Mouse (Mus musculus): ENCODE measurements around the gene Chil3. TPM values are rescaled to one million over a fixed set of nuclear protein-coding genes. Genes with fewer than 3 reads are reported as not detected.
"Not testable (repeated sequence)": the region's sequence is repeated elsewhere in the genome, so short reads cannot be mapped to it uniquely, and the experiment has no call there.

Gene Chil3
- not detected in 2 replicates for polyA plus RNA-seq (2014; fragmentation: Nextera tagmentation; extraction: Ambion mirVana)

GRCm38 (mm10) chr3:106167464-106167863, at the start of gene Chil3:
Gene Chil3, minus strand, starts transcription at chr3:106167564.
- Histone ChIP-seq H3K9ac (replicated peaks; ENCODE audit: low read length) (no peak within 1 kb of the TSS), H3K36me3 (replicated peaks; ENCODE audit: control insufficient read depth, insufficient read depth, low read depth, low read length) (no peaks in the 10 kb centered on the region), H3K4me1 (ENCODE audit: control insufficient read depth, insufficient read depth, low read length) (no peaks in the 10 kb centered on the region), H3K27me3 (ENCODE audit: control insufficient read depth, insufficient read depth, low read length) (no peaks in the 10 kb centered on the region), H3K9me3 (replicated peaks; ENCODE audit: control insufficient read depth, low read length) (no peaks in the 10 kb centered on the region; the same call in 1 of the 2 replicates), H3K4me3 (ENCODE audit: low read depth, low read length) (no peak within 1 kb of the TSS), H3K4me2 (ENCODE audit: low read depth, low read length) (no peak within 1 kb of the TSS), H3K27ac (replicated peaks; ENCODE audit: low read depth, low read length) (no peak within 1 kb of the TSS)
- ATAC-seq (replicated peaks; ENCODE audit: insufficient number of reproducible peaks, low FRiP score, low TSS enrichment, low read depth), result no peak
- WGBS, result 83% methylated on average over 3 of the region's 3 CpGs
- DNase-seq (ENCODE audit: low spot score), result no peak

- H3K36me3 ChIP-seq (replicated peaks; ENCODE audit: control insufficient read depth, insufficient read depth, low read depth, low read length); H3K9me3 ChIP-seq (replicated peaks; ENCODE audit: control insufficient read depth, low read length); H3K4me1 ChIP-seq (ENCODE audit: control insufficient read depth, insufficient read depth, low read length); DNase-seq (ENCODE audit: low spot score); ATAC-seq (replicated peaks; ENCODE audit: insufficient number of reproducible peaks, low FRiP score, low TSS enrichment, low read depth); H3K9ac ChIP-seq (replicated peaks; ENCODE audit: low read length); H3K27me3 ChIP-seq (ENCODE audit: control insufficient read depth, insufficient read depth, low read length); H3K27ac ChIP-seq (replicated peaks; ENCODE audit: low read depth, low read length); H3K4me3 ChIP-seq (ENCODE audit: low read depth, low read length); H3K4me2 ChIP-seq (ENCODE audit: low read depth, low read length): not testable (repeated sequence)
- 65% methylated on average over 1 of the region's 1 CpGs for WGBS
Measured at GRCm38 (mm10) chr3:106198030-106198429, 30.7 kb upstream of the Chil3 start.

- not testable (repeated sequence) for H3K4me1 ChIP-seq (ENCODE audit: control insufficient read depth, insufficient read depth, low read length); H3K9me3 ChIP-seq (replicated peaks; ENCODE audit: control insufficient read depth, low read length); H3K27ac ChIP-seq (replicated peaks; ENCODE audit: low read depth, low read length); DNase-seq (ENCODE audit: low spot score); H3K27me3 ChIP-seq (ENCODE audit: control insufficient read depth, insufficient read depth, low read length); H3K9ac ChIP-seq (replicated peaks; ENCODE audit: low read length); H3K36me3 ChIP-seq (replicated peaks; ENCODE audit: control insufficient read depth, insufficient read depth, low read depth, low read length); H3K4me2 ChIP-seq (ENCODE audit: low read depth, low read length); H3K4me3 ChIP-seq (ENCODE audit: low read depth, low read length); ATAC-seq (replicated peaks; ENCODE audit: insufficient number of reproducible peaks, low FRiP score, low TSS enrichment, low read depth)
- WGBS, result 77% methylated on average over 2 of the region's 2 CpGs
Measured at GRCm38 (mm10) chr3:106197246-106197645, 29.9 kb upstream of the Chil3 start.

GRCm38 (mm10) chr3:106196276-106196675, 28.9 kb upstream of the Chil3 start:
- Histone ChIP-seq H3K9me3 (replicated peaks; ENCODE audit: control insufficient read depth, low read length) (peaks cover 4% of the 10 kb centered on the region; the same call in 1 of the 2 replicates), H3K27me3 (ENCODE audit: control insufficient read depth, insufficient read depth, low read length) (no peaks in the 10 kb centered on the region), H3K4me1 (ENCODE audit: control insufficient read depth, insufficient read depth, low read length) (no peaks in the 10 kb centered on the region), H3K36me3 (replicated peaks; ENCODE audit: control insufficient read depth, insufficient read depth, low read depth, low read length) (no peaks in the 10 kb centered on the region), H3K9ac (replicated peaks; ENCODE audit: low read length) (no peak overlapping the region), H3K4me2 (ENCODE audit: low read depth, low read length) (no peak overlapping the region), H3K27ac (replicated peaks; ENCODE audit: low read depth, low read length) (no peak overlapping the region), H3K4me3 (ENCODE audit: low read depth, low read length) (no peak overlapping the region)
- no peak for DNase-seq (ENCODE audit: low spot score)
- no peak for ATAC-seq (replicated peaks; ENCODE audit: insufficient number of reproducible peaks, low FRiP score, low TSS enrichment, low read depth)

GRCm38 (mm10) chr3:106195486-106195885, 28.1 kb upstream of the Chil3 start:
- ATAC-seq (replicated peaks; ENCODE audit: insufficient number of reproducible peaks, low FRiP score, low TSS enrichment, low read depth) (no peak), DNase-seq (ENCODE audit: low spot score) (no peak)
- no peak overlapping the region for H3K9ac ChIP-seq (replicated peaks; ENCODE audit: low read length)
- H3K27ac ChIP-seq (replicated peaks; ENCODE audit: low read depth, low read length), result no peak overlapping the region
- no peaks in the 10 kb centered on the region for H3K27me3 ChIP-seq (ENCODE audit: control insufficient read depth, insufficient read depth, low read length)
- WGBS, result 91% methylated on average over 12 of the region's 12 CpGs
- H3K4me3 ChIP-seq (ENCODE audit: low read depth, low read length), result no peak overlapping the region
- peaks cover 4% of the 10 kb centered on the region; the same call in 1 of the 2 replicates for H3K9me3 ChIP-seq (replicated peaks; ENCODE audit: control insufficient read depth, low read length)
- H3K4me2 ChIP-seq (ENCODE audit: low read depth, low read length), result no peak overlapping the region
- H3K36me3 ChIP-seq (replicated peaks; ENCODE audit: control insufficient read depth, insufficient read depth, low read depth, low read length), result no peaks in the 10 kb centered on the region
- no peaks in the 10 kb centered on the region for H3K4me1 ChIP-seq (ENCODE audit: control insufficient read depth, insufficient read depth, low read length)

GRCm38 (mm10) chr3:106187991-106188390, 20.6 kb upstream of the Chil3 start:
- H3K27me3 ChIP-seq (ENCODE audit: control insufficient read depth, insufficient read depth, low read length), result no peaks in the 10 kb centered on the region
- no peaks in the 10 kb centered on the region for H3K9me3 ChIP-seq (replicated peaks; ENCODE audit: control insufficient read depth, low read length)
- H3K4me1 ChIP-seq (ENCODE audit: control insufficient read depth, insufficient read depth, low read length), result no peaks in the 10 kb centered on the region
- H3K27ac ChIP-seq (replicated peaks; ENCODE audit: low read depth, low read length), result no peak overlapping the region
- H3K9ac ChIP-seq (replicated peaks; ENCODE audit: low read length), result no peak overlapping the region
- WGBS, result 78% methylated on average over 2 of the region's 2 CpGs
- H3K36me3 ChIP-seq (replicated peaks; ENCODE audit: control insufficient read depth, insufficient read depth, low read depth, low read length), result no peaks in the 10 kb centered on the region
- no peak overlapping the region for H3K4me2 ChIP-seq (ENCODE audit: low read depth, low read length)
- no peak overlapping the region for H3K4me3 ChIP-seq (ENCODE audit: low read depth, low read length)
- no peak for DNase-seq (ENCODE audit: low spot score)
- no peak for ATAC-seq (replicated peaks; ENCODE audit: insufficient number of reproducible peaks, low FRiP score, low TSS enrichment, low read depth)

GRCm38 (mm10) chr3:106177509-106178189, 10.3 kb upstream of the Chil3 start:
- H3K4me2 ChIP-seq (ENCODE audit: low read depth, low read length), result no peak overlapping the region
- DNase-seq (ENCODE audit: low spot score), result no peak
- no peaks in the 10 kb centered on the region; the same call in 1 of the 2 replicates for H3K9me3 ChIP-seq (replicated peaks; ENCODE audit: control insufficient read depth, low read length)
- no peak overlapping the region for H3K4me3 ChIP-seq (ENCODE audit: low read depth, low read length)
- H3K9ac ChIP-seq (replicated peaks; ENCODE audit: low read length), result no peak overlapping the region
- no peak for ATAC-seq (replicated peaks; ENCODE audit: insufficient number of reproducible peaks, low FRiP score, low TSS enrichment, low read depth)
- WGBS, result 85% methylated on average over 13 of the region's 13 CpGs
- H3K27me3 ChIP-seq (ENCODE audit: control insufficient read depth, insufficient read depth, low read length), result no peaks in the 10 kb centered on the region
- H3K27ac ChIP-seq (replicated peaks; ENCODE audit: low read depth, low read length), result no peak overlapping the region
- no peaks in the 10 kb centered on the region for H3K4me1 ChIP-seq (ENCODE audit: control insufficient read depth, insufficient read depth, low read length)
- no peaks in the 10 kb centered on the region for H3K36me3 ChIP-seq (replicated peaks; ENCODE audit: control insufficient read depth, insufficient read depth, low read depth, low read length)

- 66% methylated on average over 2 of the region's 2 CpGs for WGBS
- not testable (repeated sequence) for H3K4me1 ChIP-seq (ENCODE audit: control insufficient read depth, insufficient read depth, low read length); DNase-seq (ENCODE audit: low spot score); H3K4me3 ChIP-seq (ENCODE audit: low read depth, low read length); H3K27ac ChIP-seq (replicated peaks; ENCODE audit: low read depth, low read length); H3K36me3 ChIP-seq (replicated peaks; ENCODE audit: control insufficient read depth, insufficient read depth, low read depth, low read length); H3K9ac ChIP-seq (replicated peaks; ENCODE audit: low read length); ATAC-seq (replicated peaks; ENCODE audit: insufficient number of reproducible peaks, low FRiP score, low TSS enrichment, low read depth); H3K9me3 ChIP-seq (replicated peaks; ENCODE audit: control insufficient read depth, low read length); H3K4me2 ChIP-seq (ENCODE audit: low read depth, low read length); H3K27me3 ChIP-seq (ENCODE audit: control insufficient read depth, insufficient read depth, low read length)
Measured at GRCm38 (mm10) chr3:106174971-106175370, 7.6 kb upstream of the Chil3 start.
